Mouse (Mus musculus) ES-E14 (cell line): ENCODE data around the gene Gfi1. TPM values are rescaled to one million over a fixed set of nuclear protein-coding genes. Genes with fewer than 3 reads are reported as not detected.

Experiments used
- DNase-seq: peaks from one replicate; pipeline ENCODE4 v3.0.0-alpha.2; 2013; ENCODE audit warnings: low read depth, low spot score
- H3K27ac ChIP-seq: 2 replicates; pipeline ENCODE4 v1.5.1; 2012; ENCODE audit warnings: low read depth, mild to moderate bottlenecking, low read length, moderate library complexity, mixed read lengths; ENCODE audit not compliant: poor library complexity, insufficient read depth, severe bottlenecking
- H3K36me3 ChIP-seq: 2 replicates; pipeline ENCODE4 v1.6.1; 2012; ENCODE audit warnings: mild to moderate bottlenecking, low read length, moderate library complexity, mixed read lengths; ENCODE audit not compliant: control insufficient read depth, poor library complexity, insufficient read depth, severe bottlenecking
- H3K4me1 ChIP-seq, 2 experiments: fragments of 150-350 bp in 1 of 2; sonication (generic) in 1 of 2; 2 replicates each; pipeline ENCODE4 v1.6.1; 2012; ENCODE audit warnings: low read length in 2 of 2, mild to moderate bottlenecking in 1 of 2, mixed read lengths in 1 of 2; ENCODE audit not compliant: control insufficient read depth in 2 of 2, insufficient read depth in 2 of 2, poor library complexity in 1 of 2
- H3K4me3 ChIP-seq, 2 experiments: fragments of 150-350 bp in 1 of 2; sonication (generic) in 1 of 2; 2 replicates each; pipeline ENCODE4 v1.5.1; 2012; ENCODE audit warnings: low read length in 2 of 2, low read depth in 1 of 2, mild to moderate bottlenecking in 1 of 2, mixed read lengths in 1 of 2; ENCODE audit not compliant: insufficient read depth in 1 of 2, poor library complexity in 1 of 2, severe bottlenecking in 1 of 2
- H3K9ac ChIP-seq: 2 replicates; pipeline ENCODE4 v1.6.1; 2012; ENCODE audit warnings: low read depth, mild to moderate bottlenecking, low read length, mixed read lengths; ENCODE audit not compliant: poor library complexity, insufficient read depth, severe bottlenecking
- H3K9me3 ChIP-seq: fragments of 150-350 bp; sonication (generic); 2 replicates; pipeline ENCODE4 v1.6.1; 2012; ENCODE audit warnings: low read depth, mild to moderate bottlenecking, low read length; ENCODE audit not compliant: control insufficient read depth, insufficient read depth
- CHD2 ChIP-seq: IDR thresholded peaks from 2 replicates; pipeline ENCODE4 v1.6.1; 2014; ENCODE audit warnings: mild to moderate bottlenecking, low read depth, low read length, inconsistent platforms
- HCFC1 ChIP-seq: IDR thresholded peaks from 2 replicates; pipeline ENCODE4 v1.6.1; 2012; ENCODE audit warnings: low read length, inconsistent platforms, borderline replicate concordance; ENCODE audit not compliant: insufficient read depth
- MAFK ChIP-seq: IDR thresholded peaks from 2 replicates; pipeline ENCODE4 v1.6.1; 2014; ENCODE audit warnings: mild to moderate bottlenecking, low read depth, low read length, inconsistent platforms; ENCODE audit not compliant: insufficient read depth
- ZC3H11A ChIP-seq: IDR thresholded peaks from 2 replicates; pipeline ENCODE4 v1.6.1; 2012; ENCODE audit warnings: low read depth, mild to moderate bottlenecking, inconsistent platforms, low read length, borderline replicate concordance
- ZNF384 ChIP-seq: IDR thresholded peaks from 2 replicates; pipeline ENCODE4 v1.6.1; 2012; ENCODE audit warnings: low read depth, low read length, inconsistent platforms
- in situ Hi-C, 2 experiments: fragments of 600-800 bp; cut with MboI; formaldehyde crosslinking; loops; one replicate each; pipeline ENCODE4 v1.15.1; 2025; ENCODE audit warnings: low sequenced_read_pairs in 2 of 2, inconsistent platforms in 1 of 2; ENCODE audit not compliant: unreplicated experiment in 2 of 2
- total RNA-seq: library from RNA; depleted of rRNA; stranded (reverse); fragments of 300-350 nt; gene quantifications from 2 replicates; pipeline ENCODE4 v1.2.3, GENCODE M21; 2012

The Gfi1 gene
- total RNA-seq, 1 experiment = 0.09 TPM

- Histone ChIP-seq H3K36me3 (no peaks in the 10 kb centered on the region), H3K9me3 (no peaks in the 10 kb centered on the region), H3K27ac (no peak overlapping the region), H3K9ac (no peak overlapping the region), H3K4me1 (no peaks in the 10 kb centered on the region), H3K4me3 (no peak overlapping the region)
- no peak for DNase-seq
- TF ChIP-seq MAFK (no peak), ZNF384 (no peak), ZC3H11A (no peak), CHD2 (no peak)
- in situ Hi-C loops = no loop called here
These were observed 26.9 kb downstream of the Gfi1 start for GRCm38 (mm10) chr5:107698888-107699287.

GRCm38 (mm10) chr5:107695019-107695418 lies 30.8 kb downstream of the Gfi1 start:
- TF ChIP-seq CHD2 (no peak), MAFK (no peak), HCFC1 (no peak), ZC3H11A (no peak), ZNF384 (no peak)
- in situ Hi-C loops = no loop called here
- H3K4me3 ChIP-seq = no peak overlapping the region
- H3K9me3 ChIP-seq = no peaks in the 10 kb centered on the region
- no peaks in the 10 kb centered on the region for H3K36me3 ChIP-seq
- no peak overlapping the region for H3K9ac ChIP-seq
- no peak overlapping the region for H3K27ac ChIP-seq
- no peak for DNase-seq
- no peaks in the 10 kb centered on the region for H3K4me1 ChIP-seq

GRCm38 (mm10) chr5:107688499-107688866 lies 37.4 kb downstream of the Gfi1 start:
- Histone ChIP-seq H3K4me3 (peak overlapping the region; percentile 42 to 67; a peak in 1 of 4 replicates), H3K9me3 (no peaks in the 10 kb centered on the region), H3K9ac (no peak overlapping the region), H3K27ac (no peak overlapping the region), H3K36me3 (no peaks in the 10 kb centered on the region), H3K4me1 (peaks cover 0 to 2% of the 10 kb centered on the region in 2 experiments; a peak in 1 of 4 replicates)
- TF ChIP-seq HCFC1 = no peak
- TF ChIP-seq ZNF384 = no peak
- no peak for TF ChIP-seq CHD2
- TF ChIP-seq ZC3H11A = no peak
- TF ChIP-seq MAFK = no peak
- DNase-seq = no peak
- in situ Hi-C loops = no loop called here

GRCm38 (mm10) chr5:107687592-107688498 lies 38.0 kb downstream of the Gfi1 start:
- TF ChIP-seq ZC3H11A (no peak), ZNF384 (no peak), HCFC1 (no peak), CHD2 (no peak), MAFK (no peak)
- Histone ChIP-seq H3K4me3 (peak overlapping the region; percentile 42 to 67), H3K9ac (no peak overlapping the region; the same call in 1 of the 2 replicates), H3K9me3 (no peaks in the 10 kb centered on the region), H3K4me1 (peaks cover 0 to 2% of the 10 kb centered on the region in 2 experiments; a peak in 1 of 4 replicates), H3K36me3 (no peaks in the 10 kb centered on the region), H3K27ac (no peak overlapping the region)
- in situ Hi-C loops = no loop called here
- peak; percentile 49 for DNase-seq

GRCm38 (mm10) chr5:107687161-107687560 lies 38.7 kb downstream of the Gfi1 start:
- DNase-seq = no peak
- H3K4me3 ChIP-seq = no peak overlapping the region
- TF ChIP-seq ZC3H11A (no peak), ZNF384 (no peak), CHD2 (no peak), HCFC1 (no peak), MAFK (no peak)
- H3K27ac ChIP-seq = no peak overlapping the region
- H3K9ac ChIP-seq = no peak overlapping the region
- H3K9me3 ChIP-seq = no peaks in the 10 kb centered on the region
- in situ Hi-C loops = no loop called here
- peaks cover 0 to 2% of the 10 kb centered on the region in 2 experiments; a peak in 1 of 4 replicates for H3K4me1 ChIP-seq
- H3K36me3 ChIP-seq = no peaks in the 10 kb centered on the region
